Mouse (Mus musculus) embryonic fibroblast, embryonic 13.5 days (primary cell): Measurements from ENCODE around the gene Gm26558.

Experiments used
- CTCF ChIP-seq: IDR thresholded peaks from 2 replicates; pipeline ENCODE4 v1.5.1; 2011; ENCODE audit warnings: mild to moderate bottlenecking, control low read depth, low read length, moderate library complexity, borderline replicate concordance; ENCODE audit not compliant: insufficient read depth
- POLR2A ChIP-seq: IDR thresholded peaks from 2 replicates; pipeline ENCODE4 v1.6.1; 2011; ENCODE audit warnings: low read depth, mild to moderate bottlenecking, control low read depth, low read length, moderate library complexity

- no peak for TF ChIP-seq CTCF
- TF ChIP-seq POLR2A: no peak
Observed at GRCm38 (mm10) chr2:70616076-70616475, 45.8 kb downstream of the Gm26558 start.
